Mouse (Mus musculus) embryonic fibroblast, embryonic 13.5 days (primary cell): ENCODE data around the gene Rnaseh2b. TPM values are rescaled to one million over a fixed set of nuclear protein-coding genes. Genes with fewer than 3 reads are reported as not detected.

ENCODE experiments used
- H3K27ac ChIP-seq: 2 replicates; pipeline ENCODE4 v1.5.1; 2012; ENCODE audit warnings: low read length, control low read depth, inconsistent platforms; ENCODE audit not compliant: insufficient read depth
- H3K4me1 ChIP-seq: 2 replicates; pipeline ENCODE4 v1.6.1; 2011; ENCODE audit warnings: low read length; ENCODE audit not compliant: control insufficient read depth, insufficient read depth
- H3K4me3 ChIP-seq: 2 replicates; pipeline ENCODE4 v1.5.1; 2011; ENCODE audit warnings: mild to moderate bottlenecking, control low read depth, low read length; ENCODE audit not compliant: insufficient read depth
- CTCF ChIP-seq: IDR thresholded peaks from 2 replicates; pipeline ENCODE4 v1.5.1; 2011; ENCODE audit warnings: mild to moderate bottlenecking, control low read depth, low read length, moderate library complexity, borderline replicate concordance; ENCODE audit not compliant: insufficient read depth
- POLR2A ChIP-seq: IDR thresholded peaks from 2 replicates; pipeline ENCODE4 v1.6.1; 2011; ENCODE audit warnings: low read depth, mild to moderate bottlenecking, control low read depth, low read length, moderate library complexity
- polyA plus RNA-seq: library from polyadenylated mRNA; stranded (reverse); fragments of >200 nt; gene quantifications from 2 replicates; pipeline ENCODE4 v1.2.4, GENCODE M21; 2011; ENCODE audit warnings: low read depth; ENCODE audit not compliant: missing spikeins, insufficient read length

The Rnaseh2b gene
- polyA plus RNA-seq, 1 experiment = 35.2 TPM

DNA sequence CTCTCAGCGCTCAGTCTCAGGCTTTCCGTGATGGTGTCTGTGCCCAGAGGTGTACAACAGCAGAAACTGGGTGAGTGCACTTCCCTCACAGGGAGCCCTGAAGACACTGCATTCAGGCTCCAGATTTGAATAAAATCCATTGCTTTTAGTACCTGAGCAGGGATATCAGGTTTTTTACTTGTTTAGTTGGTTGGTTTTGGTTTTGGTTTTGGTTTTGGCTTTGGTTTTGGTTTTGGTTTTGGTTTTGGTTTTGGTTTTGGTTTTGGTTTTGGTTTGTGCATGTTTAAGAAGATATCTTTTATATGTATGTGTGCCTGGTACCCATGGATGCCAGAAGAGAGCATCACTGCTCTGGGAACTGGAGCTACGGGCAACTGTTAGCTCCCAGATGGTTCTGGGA lies 58.5 kb downstream of the Rnaseh2b start:
- TF ChIP-seq POLR2A (no peak), CTCF (no peak)
- Histone ChIP-seq H3K4me3 (no peak overlapping the region), H3K27ac (no peak overlapping the region), H3K4me1 (no peaks in the 10 kb centered on the region)

GRCm38 (mm10) chr14:62353372-62353771 lies 61.0 kb downstream of the Rnaseh2b start:
- no peak overlapping the region for H3K27ac ChIP-seq
- no peaks in the 10 kb centered on the region for H3K4me1 ChIP-seq
- no peak overlapping the region for H3K4me3 ChIP-seq
- TF ChIP-seq CTCF (no peak), POLR2A (no peak)

DNA sequence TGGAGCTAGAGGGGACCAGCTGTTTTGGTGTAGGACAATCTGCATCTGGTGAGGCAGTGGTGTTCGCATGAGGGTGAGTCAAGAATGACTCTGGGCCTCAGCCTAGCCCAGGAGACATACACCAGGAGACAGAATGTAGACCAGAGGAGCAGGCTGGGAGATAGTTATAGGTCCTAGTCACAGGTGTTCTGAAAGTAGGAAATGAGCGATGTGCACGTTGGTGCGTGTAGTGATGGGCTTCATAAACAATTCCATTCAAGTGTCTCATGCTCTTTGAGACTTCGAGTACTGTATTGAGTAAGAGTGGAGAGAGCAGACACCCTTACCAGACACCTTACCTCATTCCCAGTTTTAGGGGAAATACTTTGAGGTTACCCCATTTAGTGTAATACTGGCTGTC lies 61.4 kb downstream of the Rnaseh2b start:
- no peaks in the 10 kb centered on the region for H3K4me1 ChIP-seq
- no peak for TF ChIP-seq CTCF
- TF ChIP-seq POLR2A = no peak
- H3K27ac ChIP-seq = no peak overlapping the region
- H3K4me3 ChIP-seq = no peak overlapping the region

DNA sequence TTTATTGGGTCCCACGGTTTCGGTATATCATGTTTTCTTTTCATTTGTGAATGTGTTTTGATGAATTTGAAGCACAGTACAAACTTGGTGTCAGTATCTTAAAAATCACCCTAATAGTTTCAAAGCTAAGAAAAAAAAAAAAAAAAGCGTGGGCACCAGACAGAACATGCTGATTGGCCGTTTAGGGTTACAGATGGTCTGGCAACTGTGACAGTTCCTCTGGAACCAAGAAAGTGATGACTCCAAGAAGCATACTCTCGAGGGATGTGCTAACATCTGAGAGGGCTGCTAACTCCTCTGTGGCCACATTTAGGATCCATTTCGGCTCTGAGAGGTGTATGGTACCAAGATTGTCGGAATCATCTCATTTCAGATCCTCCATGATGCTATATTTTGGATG lies 62.8 kb downstream of the Rnaseh2b start:
- Histone ChIP-seq H3K4me3 (no peak overlapping the region), H3K4me1 (no peaks in the 10 kb centered on the region), H3K27ac (no peak overlapping the region)
- TF ChIP-seq POLR2A = no peak
- TF ChIP-seq CTCF = no peak

DNA sequence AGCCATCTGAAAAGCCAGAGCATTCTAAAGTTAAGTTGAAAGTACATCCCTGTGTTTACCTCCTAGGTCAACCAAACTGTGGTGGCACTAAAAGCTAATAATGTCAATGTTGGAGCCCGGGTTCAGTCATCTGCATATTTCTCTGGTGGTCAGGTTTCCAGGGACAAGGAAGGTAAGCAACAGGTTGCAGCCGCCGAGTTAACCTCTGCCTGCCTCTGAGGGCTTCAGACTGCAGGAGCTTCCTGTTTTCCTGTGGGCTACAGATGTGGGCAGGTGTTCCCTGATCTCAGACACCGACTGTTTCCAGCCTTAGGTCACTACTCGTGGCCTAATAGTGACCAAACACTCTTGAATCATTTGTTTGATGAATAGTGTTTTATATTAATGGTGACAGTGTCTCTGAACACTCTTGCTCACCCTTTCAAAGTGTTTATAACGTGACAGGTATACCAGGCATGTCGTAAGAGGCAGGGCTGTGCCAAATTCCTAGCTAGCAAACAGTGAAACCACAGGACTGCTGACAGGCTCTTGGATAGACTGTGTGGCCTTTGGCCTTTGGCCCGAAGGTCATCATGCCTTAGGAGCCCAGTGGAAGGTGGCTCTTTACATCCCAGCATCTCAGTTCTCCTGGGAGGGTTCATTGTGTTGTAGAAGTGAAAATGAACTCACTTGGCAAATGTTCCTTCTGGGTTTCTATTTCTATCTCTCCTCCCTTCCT lies 69.0 kb downstream of the Rnaseh2b start:
- Histone ChIP-seq H3K27ac (no peak overlapping the region), H3K4me3 (no peak overlapping the region), H3K4me1 (no peaks in the 10 kb centered on the region)
- TF ChIP-seq CTCF = no peak
- TF ChIP-seq POLR2A = no peak

GRCm38 (mm10) chr14:62363774-62364173 lies 71.4 kb downstream of the Rnaseh2b start:
- Histone ChIP-seq H3K27ac (no peak overlapping the region), H3K4me3 (no peak overlapping the region), H3K4me1 (no peaks in the 10 kb centered on the region)
- TF ChIP-seq POLR2A (no peak), CTCF (no peak)

GRCm38 (mm10) chr14:62370819-62371218 lies 78.4 kb downstream of the Rnaseh2b start:
- H3K4me1 ChIP-seq = 0 out of 2 replicates have a peak, but pooled peaks cover 1% of the 10 kb centered on the region
- no peak overlapping the region for H3K4me3 ChIP-seq
- H3K27ac ChIP-seq = no peak overlapping the region
- TF ChIP-seq CTCF (no peak), POLR2A (no peak)

GRCm38 (mm10) chr14:62374001-62374400 lies 81.6 kb downstream of the Rnaseh2b start:
- TF ChIP-seq POLR2A (no peak), CTCF (no peak)
- H3K4me3 ChIP-seq = no peak overlapping the region
- no peak overlapping the region for H3K27ac ChIP-seq
- 0 out of 2 replicates have a peak, but pooled peaks cover 2% of the 10 kb centered on the region for H3K4me1 ChIP-seq

- no peak for TF ChIP-seq POLR2A
- TF ChIP-seq CTCF = no peak
- H3K27ac ChIP-seq = no peak overlapping the region
- H3K4me3 ChIP-seq = no peak overlapping the region
- 0 out of 2 replicates have a peak, but pooled peaks cover 2% of the 10 kb centered on the region for H3K4me1 ChIP-seq
Observed at GRCm38 (mm10) chr14:62375694-62376093, 83.3 kb downstream of the Rnaseh2b start.

- H3K4me1 ChIP-seq = 0 out of 2 replicates have a peak, but pooled peaks cover 2% of the 10 kb centered on the region
- H3K27ac ChIP-seq = no peak overlapping the region
- no peak overlapping the region for H3K4me3 ChIP-seq
- no peak for TF ChIP-seq POLR2A
- TF ChIP-seq CTCF = no peak
Observed at GRCm38 (mm10) chr14:62376115-62376514, 83.7 kb downstream of the Rnaseh2b start.
